Mouse (Mus musculus): ENCODE measurements around the gene Gnb1l.

Gnb1l gene

DNA sequence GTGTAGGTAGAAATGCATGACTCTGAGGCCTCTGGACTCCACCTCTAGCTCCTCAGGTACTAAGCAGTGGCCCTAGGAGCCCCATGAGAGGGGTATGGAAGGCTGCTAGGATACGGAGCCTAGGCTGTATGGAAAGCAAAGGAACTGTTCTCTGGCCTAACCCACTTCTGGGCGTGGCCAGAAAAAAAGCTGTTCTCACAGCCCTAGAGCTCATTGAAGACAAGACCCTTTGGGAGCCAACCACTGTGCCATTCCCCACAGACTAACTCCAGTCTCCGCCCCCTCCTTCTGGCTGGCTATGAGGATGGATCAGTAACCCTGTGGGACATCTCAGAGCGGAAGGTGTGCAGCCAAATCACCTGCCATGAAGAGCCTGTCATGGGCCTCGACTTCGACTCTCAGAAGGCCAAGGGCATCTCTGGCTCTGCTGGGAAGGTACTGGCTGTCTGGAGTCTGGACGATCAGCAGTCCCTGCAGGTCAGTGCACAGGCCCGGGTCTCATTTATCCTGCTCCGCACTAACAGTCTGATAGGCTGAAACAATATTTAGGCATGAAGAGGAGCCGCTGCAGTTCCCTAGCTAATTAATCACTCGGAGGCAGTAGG is 53.7 kb downstream of the Gnb1l start:
- DNase-seq, result no peak

DNA sequence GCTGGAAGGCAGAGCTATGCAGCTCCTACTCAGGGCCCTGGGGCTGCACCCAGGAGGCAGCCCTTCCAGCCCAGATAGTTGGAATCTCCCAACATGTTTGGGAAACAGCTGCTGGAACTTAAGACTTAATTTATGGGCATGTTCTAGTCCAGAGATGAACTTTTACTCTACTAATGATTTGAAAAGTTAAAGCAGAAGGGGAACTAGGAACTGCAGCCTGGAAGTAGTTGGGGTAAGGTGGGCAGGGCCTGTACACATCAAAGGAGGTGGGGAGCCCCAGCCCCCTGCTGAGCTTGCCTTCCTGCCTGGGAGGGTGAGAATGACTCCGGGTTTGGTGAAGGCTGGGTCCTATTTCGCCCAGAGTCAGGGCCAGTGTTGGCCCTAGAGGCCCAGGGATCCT is 56.2 kb downstream of the Gnb1l start:
- DNase-seq, result no peak

GRCm38 (mm10) chr16:18555235-18555935 is 56.9 kb downstream of the Gnb1l start:
- DNase-seq, result no peak

DNA sequence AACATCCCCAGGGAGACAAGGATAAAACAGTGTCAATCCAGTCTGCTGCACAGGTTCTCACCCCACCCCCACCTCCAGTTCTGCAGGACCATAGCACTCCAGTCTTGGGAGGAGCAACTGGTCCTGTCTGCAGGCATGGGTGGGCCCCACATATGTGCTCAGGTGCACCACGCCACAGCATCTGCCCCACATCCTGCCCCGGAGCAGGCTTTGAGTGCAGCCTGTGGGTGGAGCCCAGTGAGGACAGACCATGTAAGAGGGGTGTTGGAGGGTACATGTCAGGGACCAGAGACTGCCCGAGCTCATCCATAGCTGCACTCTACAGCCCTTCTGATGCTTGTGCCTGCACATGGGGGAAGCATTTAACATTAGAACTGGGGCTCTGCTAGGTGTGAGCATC is 57.9 kb downstream of the Gnb1l start:
- DNase-seq, result no peak

- DNase-seq, result no peak
Measured at GRCm38 (mm10) chr16:18564472-18564871, 66.0 kb downstream of the Gnb1l start.

GRCm38 (mm10) chr16:18568599-18568998 is 70.1 kb downstream of the Gnb1l start:
- no peak for DNase-seq

DNA sequence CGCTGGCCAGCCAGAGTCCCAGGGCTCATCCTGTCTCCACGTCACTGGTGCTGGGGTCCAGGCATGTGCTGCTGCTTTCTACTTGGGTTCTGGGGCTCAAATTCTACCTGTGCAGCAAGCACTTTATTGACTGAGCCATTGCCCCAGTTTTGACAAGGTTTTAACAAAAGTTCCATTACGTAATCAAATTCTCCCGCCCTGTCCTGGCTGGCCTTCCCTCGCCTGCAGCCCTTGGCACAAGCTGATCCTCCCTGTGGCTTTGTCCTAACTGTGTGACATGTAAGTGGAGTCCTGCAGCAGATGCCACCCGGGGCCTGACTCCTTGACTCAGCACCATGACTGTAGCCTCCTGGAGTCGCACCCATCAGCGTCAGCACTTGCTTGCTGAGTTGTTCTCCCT is 75.7 kb downstream of the Gnb1l start:
- DNase-seq, result no peak

GRCm38 (mm10) chr16:18577071-18577470 is 78.6 kb downstream of the Gnb1l start:
- no peak for DNase-seq

DNA sequence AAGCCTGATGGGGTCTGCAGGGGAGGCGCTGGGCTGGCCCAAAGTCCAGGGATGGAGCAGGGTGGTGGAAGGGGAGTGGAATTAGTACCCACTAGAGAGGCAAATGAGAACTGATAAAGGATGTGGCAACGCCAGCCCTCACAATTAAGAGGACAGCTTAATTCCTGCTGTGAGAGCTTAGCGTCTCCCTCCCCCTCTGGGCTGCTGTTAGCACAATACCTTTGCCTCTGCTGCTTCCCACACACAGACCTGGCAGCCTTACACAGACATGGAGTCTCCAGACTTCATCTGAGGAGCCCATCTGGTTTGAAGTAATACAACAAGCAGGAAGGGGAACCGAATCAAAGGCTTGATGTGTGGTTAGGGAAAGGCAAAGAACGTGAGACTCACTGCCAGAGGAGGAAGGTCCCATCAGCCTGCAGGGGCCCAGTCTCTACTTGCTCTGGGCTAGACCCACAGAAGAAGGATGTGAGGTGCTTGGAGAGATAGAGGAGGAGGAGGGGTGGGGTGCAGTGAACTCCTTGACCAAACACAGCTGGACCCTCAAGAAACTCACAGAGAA is 79.2 kb downstream of the Gnb1l start:
- no peak for DNase-seq

DNA sequence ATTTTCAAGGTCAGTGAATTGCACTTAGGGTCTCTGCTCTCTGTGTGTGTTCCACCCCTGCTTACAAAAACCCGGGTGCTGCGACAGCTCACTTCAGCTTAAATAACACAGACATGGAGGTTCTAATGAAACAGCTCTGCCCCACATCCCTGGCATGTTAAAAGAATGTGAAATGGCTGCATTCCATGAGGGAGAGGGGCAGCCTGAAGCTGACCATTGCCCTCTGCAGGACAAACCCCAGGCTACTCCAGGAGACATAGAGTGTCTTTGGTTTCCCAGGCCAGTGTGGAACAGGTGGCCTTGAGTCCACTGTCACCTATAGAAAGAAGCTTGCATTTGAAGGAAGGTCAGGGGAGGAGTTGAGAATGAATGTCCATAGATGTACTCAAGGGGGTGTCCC is 81.9 kb downstream of the Gnb1l start:
- DNase-seq, result no peak

DNA sequence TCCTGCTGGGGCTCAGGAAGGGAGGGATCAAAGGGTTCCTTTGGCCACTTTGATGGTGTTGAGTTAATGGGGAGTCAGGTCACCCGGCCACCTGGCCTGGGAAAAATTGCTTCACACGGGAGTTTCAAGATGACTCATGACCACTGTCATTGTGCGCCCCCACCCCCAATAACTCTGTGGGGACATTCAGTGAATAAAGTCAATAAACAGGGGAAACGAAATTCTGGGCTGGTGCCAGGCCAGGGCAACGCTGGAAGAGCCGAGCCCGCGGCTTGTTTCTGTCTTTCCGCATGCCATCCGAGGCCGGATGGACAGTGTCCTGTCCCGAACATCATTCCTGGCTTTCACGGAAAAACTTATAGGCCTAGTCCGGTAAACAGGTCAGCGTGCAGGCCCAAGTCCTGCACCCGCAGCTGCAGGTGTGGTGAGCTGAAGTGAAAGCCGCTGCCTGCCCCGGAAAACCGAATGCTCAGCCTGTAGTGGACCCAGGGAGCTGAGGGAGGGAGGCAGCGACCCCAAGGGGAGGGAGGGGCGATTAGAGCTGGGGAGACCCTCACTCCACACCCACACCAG is 82.6 kb downstream of the Gnb1l start:
- DNase-seq, result no peak

GRCm38 (mm10) chr16:18581623-18582205 is 83.2 kb downstream of the Gnb1l start:
- no peak for DNase-seq

GRCm38 (mm10) chr16:18582426-18583148 is 84.1 kb downstream of the Gnb1l start:
- no peak for DNase-seq

- DNase-seq, result no peak
Measured at GRCm38 (mm10) chr16:18583169-18583568, 84.7 kb downstream of the Gnb1l start.

DNA sequence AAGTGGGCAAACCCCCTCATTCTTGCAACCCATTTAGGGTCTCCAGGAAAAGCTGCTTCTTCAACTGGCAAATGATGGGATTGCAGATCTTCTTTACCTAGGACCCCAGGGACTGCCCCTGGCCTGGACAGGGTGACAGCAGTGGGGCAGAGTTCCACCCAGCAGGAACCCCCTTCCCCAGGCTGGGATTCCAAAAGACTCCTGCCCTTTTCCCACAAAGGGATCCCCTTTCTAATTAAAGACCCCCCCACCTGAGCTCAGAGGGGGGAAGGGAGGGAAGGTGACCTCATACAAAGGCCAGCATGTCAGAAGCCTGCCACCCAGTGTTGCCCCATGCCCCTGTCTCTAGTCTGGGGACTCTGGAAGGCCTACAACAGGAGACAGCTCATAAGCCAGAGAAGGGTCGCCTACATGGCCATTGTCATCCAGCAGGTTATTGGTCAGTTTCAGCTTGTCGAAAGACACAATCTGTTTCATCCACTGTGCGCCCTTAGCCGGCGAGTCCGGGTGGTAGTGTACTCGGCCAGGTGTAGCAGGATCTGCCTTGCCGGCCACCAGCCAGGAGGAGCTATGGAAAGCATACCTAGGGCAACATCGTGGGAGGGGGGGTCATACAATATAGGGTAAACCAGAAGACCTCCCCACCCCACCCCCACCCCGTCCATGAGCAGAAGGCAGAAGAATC is 85.3 kb downstream of the Gnb1l start:
- no peak for DNase-seq

DNA sequence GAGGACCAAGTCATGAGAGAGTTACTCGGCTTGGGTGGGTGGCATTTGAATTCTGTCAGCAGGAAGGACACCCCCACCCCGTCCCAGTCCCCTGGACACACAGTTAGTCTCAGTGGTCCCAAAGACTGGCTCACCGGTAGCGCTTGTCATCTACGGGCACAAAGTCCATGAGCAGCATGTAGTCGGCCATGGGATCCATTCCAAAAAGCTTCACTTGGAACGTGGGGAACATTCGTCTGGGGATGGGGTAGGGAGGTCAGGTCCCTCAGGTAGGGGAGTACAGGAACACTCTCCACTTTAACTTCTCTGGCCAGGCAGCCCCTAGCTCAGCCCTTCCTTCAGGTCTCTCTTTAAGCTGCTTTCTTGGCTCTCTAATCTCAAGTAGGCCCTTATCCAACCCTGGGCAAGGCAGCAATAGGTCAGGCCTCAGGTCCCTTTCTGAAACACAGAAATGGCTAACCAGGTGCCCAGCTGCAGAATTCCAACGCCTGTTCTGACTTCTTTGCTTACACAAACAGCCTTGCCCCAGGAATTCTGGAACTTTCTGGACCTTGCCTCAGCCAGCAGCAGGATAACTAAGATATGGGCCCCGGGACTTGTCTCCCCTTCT is 86.5 kb downstream of the Gnb1l start:
- no peak for DNase-seq

GRCm38 (mm10) chr16:18585676-18586075 is 87.2 kb downstream of the Gnb1l start:
- DNase-seq, result no peak

GRCm38 (mm10) chr16:18586076-18586905 is 87.8 kb downstream of the Gnb1l start:
- no peak for DNase-seq

GRCm38 (mm10) chr16:18586906-18587546 is 88.5 kb downstream of the Gnb1l start:
- DNase-seq, result no peak

Data from thymus, adult 18-20 months (tissue).